Mouse (Mus musculus) brain, embryonic 14.5 days (tissue): ENCODE data around the gene Neurog3.

ENCODE experiments used
- CTCF ChIP-seq: fragments of 200-500 bp; IDR thresholded peaks from 2 replicates; pipeline ENCODE4 v1.5.1; 2012; ENCODE audit warnings: inconsistent platforms, mild to moderate bottlenecking, moderate library complexity, borderline replicate concordance; ENCODE audit not compliant: insufficient read depth, insufficient read length; ENCODE audit errors: extremely low read depth
- POLR2A ChIP-seq: fragments of 200-500 bp; IDR thresholded peaks from 2 replicates; pipeline ENCODE4 v1.6.1; 2012; ENCODE audit warnings: mild to moderate bottlenecking, inconsistent platforms, borderline replicate concordance; ENCODE audit not compliant: poor library complexity, insufficient read depth, insufficient read length, severe bottlenecking; ENCODE audit errors: extremely low read depth

GRCm38 (mm10) chr10:62183053-62183452, 50.2 kb downstream of the Neurog3 start:
- TF ChIP-seq CTCF (peak; percentile 100), POLR2A (no peak)
